Mouse (Mus musculus): ENCODE measurements around the gene Mrpl11. TPM values are rescaled to one million over a fixed set of nuclear protein-coding genes. Genes with fewer than 3 reads are reported as not detected.
"Not testable (repeated sequence)": the region's sequence is repeated elsewhere in the genome, so short reads cannot be mapped to it uniquely, and the experiment has no call there.

Mrpl11 gene
- polyA plus RNA-seq, 1 experiment from 2014 or later = 122 TPM

DNA sequence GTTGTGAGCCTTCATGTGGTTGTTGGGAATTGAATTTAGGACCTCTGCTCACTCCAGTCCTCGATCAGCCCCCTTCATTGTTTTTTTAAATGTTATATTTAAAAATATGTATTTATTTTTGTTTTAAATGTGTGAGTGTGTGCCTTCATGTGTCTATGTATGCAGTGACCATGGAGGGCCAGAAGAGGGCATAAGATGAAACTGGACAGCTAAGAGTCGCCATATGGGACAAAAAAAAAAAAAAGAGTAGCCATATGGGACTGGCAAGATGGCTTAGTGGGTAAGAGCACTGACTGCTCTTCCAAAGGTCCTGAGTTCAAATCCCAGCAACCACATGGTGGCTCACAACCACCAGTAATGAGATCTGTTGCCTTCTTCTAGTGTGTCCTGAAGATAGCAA is 41.7 kb downstream of the Mrpl11 start:
- 77% methylated on average over 2 of the region's 2 CpGs for WGBS
- not testable (repeated sequence) for DNase-seq; ATAC-seq (ENCODE audit: low FRiP score, low TSS enrichment)

GRCm38 (mm10) chr19:5004925-5005324 is 43.0 kb downstream of the Mrpl11 start:
- ATAC-seq (ENCODE audit: low FRiP score, low TSS enrichment) = no peak
- H3K4me2 ChIP-seq (ENCODE audit: low read length) = no peak overlapping the region
- H3K36me3 ChIP-seq (ENCODE audit: control insufficient read depth, insufficient read depth, low read length) = no peaks in the 10 kb centered on the region
- H3K4me3 ChIP-seq (replicated peaks; ENCODE audit: low read depth, low read length) = no peak overlapping the region
- no peak for DNase-seq
- no peaks in the 10 kb centered on the region for H3K9me3 ChIP-seq (ENCODE audit: control insufficient read depth, low read length)
- no peaks in the 10 kb centered on the region for H3K27me3 ChIP-seq (ENCODE audit: control insufficient read depth, insufficient read depth, low read length)
- H3K4me1 ChIP-seq (ENCODE audit: control insufficient read depth, insufficient read depth, low read length) = peaks cover 10% of the 10 kb centered on the region
- 68% methylated on average over 4 of the region's 4 CpGs for WGBS
- H3K9ac ChIP-seq (replicated peaks; ENCODE audit: low read length) = no peak overlapping the region
- no peak overlapping the region for H3K27ac ChIP-seq (replicated peaks; ENCODE audit: low read depth, low read length)

More for the DNA sequence above, 41.7 kb downstream of the Mrpl11 start:
- H3K4me2 ChIP-seq (ENCODE audit: low read length); H3K36me3 ChIP-seq (ENCODE audit: control insufficient read depth, insufficient read depth, low read length); H3K27me3 ChIP-seq (ENCODE audit: control insufficient read depth, insufficient read depth, low read length); H3K4me3 ChIP-seq (replicated peaks; ENCODE audit: low read depth, low read length); H3K9me3 ChIP-seq (ENCODE audit: control insufficient read depth, low read length); H3K9ac ChIP-seq (replicated peaks; ENCODE audit: low read length); H3K27ac ChIP-seq (replicated peaks; ENCODE audit: low read depth, low read length): not testable (repeated sequence)
- H3K4me1 ChIP-seq (ENCODE audit: control insufficient read depth, insufficient read depth, low read length) = peaks cover 14% of the 10 kb centered on the region

DNA sequence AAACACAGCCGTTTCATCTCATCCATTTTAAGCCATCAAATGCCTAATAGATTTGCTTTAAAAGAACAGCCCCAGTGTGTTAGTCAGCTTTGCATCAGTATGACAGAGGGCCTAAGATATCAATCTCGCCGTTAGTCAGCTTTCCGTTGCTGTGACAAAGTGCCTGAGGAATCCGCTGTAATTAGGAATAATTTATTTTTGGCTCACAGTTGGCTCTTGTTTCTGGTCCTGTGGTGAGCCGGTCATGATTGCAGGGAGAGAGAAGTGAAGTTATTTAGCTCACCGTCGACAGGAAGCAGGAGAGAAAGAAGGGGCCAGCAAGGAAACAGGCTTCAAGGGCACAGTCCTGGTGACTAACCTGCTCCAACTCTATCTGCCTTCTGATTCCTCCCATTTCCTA is 51.2 kb downstream of the Mrpl11 start:
- Histone ChIP-seq H3K9me3 (ENCODE audit: control insufficient read depth, low read length) (no peaks in the 10 kb centered on the region), H3K4me3 (replicated peaks; ENCODE audit: low read depth, low read length) (no peak overlapping the region), H3K4me1 (ENCODE audit: control insufficient read depth, insufficient read depth, low read length) (0 out of 2 replicates have a peak, but pooled peaks cover 2% of the 10 kb centered on the region), H3K27ac (replicated peaks; ENCODE audit: low read depth, low read length) (no peak overlapping the region), H3K36me3 (ENCODE audit: control insufficient read depth, insufficient read depth, low read length) (no peaks in the 10 kb centered on the region), H3K27me3 (ENCODE audit: control insufficient read depth, insufficient read depth, low read length) (no peaks in the 10 kb centered on the region), H3K4me2 (ENCODE audit: low read length) (no peak overlapping the region), H3K9ac (replicated peaks; ENCODE audit: low read length) (no peak overlapping the region)
- 83% methylated on average over 8 of the region's 8 CpGs for WGBS
- no peak for DNase-seq
- ATAC-seq (ENCODE audit: low FRiP score, low TSS enrichment) = no peak

GRCm38 (mm10) chr19:5014961-5015398 is 53.0 kb downstream of the Mrpl11 start:
- no peak overlapping the region for H3K9ac ChIP-seq (replicated peaks; ENCODE audit: low read length)
- no peak overlapping the region for H3K27ac ChIP-seq (replicated peaks; ENCODE audit: low read depth, low read length)
- H3K4me2 ChIP-seq (ENCODE audit: low read length) = no peak overlapping the region
- ATAC-seq (ENCODE audit: low FRiP score, low TSS enrichment) (no peak), DNase-seq (peak; percentile 71)
- no peaks in the 10 kb centered on the region for H3K36me3 ChIP-seq (ENCODE audit: control insufficient read depth, insufficient read depth, low read length)
- 0 out of 2 replicates have a peak, but pooled peaks cover 2% of the 10 kb centered on the region for H3K4me1 ChIP-seq (ENCODE audit: control insufficient read depth, insufficient read depth, low read length)
- no peaks in the 10 kb centered on the region for H3K27me3 ChIP-seq (ENCODE audit: control insufficient read depth, insufficient read depth, low read length)
- no peaks in the 10 kb centered on the region for H3K9me3 ChIP-seq (ENCODE audit: control insufficient read depth, low read length)
- 16% methylated on average over 8 of the region's 8 CpGs for WGBS
- H3K4me3 ChIP-seq (replicated peaks; ENCODE audit: low read depth, low read length) = no peak overlapping the region

DNA sequence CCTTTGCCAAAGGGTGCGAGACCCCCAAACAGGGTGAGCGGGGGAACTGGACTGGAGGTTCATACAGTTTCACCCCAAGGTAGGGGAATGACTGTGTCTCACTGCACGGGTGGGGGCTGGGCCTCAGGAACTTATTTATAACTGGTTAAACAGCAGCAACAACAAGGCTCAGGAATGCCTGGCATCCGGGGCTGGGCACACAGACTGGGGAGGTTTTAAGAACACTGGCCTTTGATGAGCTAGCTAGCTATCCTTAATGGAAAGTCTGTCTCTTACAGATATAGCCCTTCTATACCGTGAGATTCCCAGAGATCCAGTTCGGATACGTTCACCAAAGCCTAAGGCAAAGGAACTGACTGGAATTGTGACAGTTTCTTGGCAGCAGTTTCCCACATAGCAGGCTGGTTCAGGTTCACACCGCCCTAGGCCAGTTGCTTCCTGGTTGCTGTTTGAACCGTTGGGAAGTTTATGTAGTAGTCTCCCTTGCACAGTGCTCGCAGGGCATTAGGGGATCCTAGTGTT is 54.3 kb downstream of the Mrpl11 start:
- 51% methylated on average over 10 of the region's 10 CpGs for WGBS
- no peak for ATAC-seq (ENCODE audit: low FRiP score, low TSS enrichment)

More for the DNA sequence above, 54.3 kb downstream of the Mrpl11 start:
- Histone ChIP-seq H3K4me2 (ENCODE audit: low read length) (no peak overlapping the region), H3K9ac (replicated peaks; ENCODE audit: low read length) (no peak overlapping the region), H3K27me3 (ENCODE audit: control insufficient read depth, insufficient read depth, low read length) (no peaks in the 10 kb centered on the region), H3K27ac (replicated peaks; ENCODE audit: low read depth, low read length) (no peak overlapping the region), H3K36me3 (ENCODE audit: control insufficient read depth, insufficient read depth, low read length) (no peaks in the 10 kb centered on the region), H3K4me1 (ENCODE audit: control insufficient read depth, insufficient read depth, low read length) (0 out of 2 replicates have a peak, but pooled peaks cover 2% of the 10 kb centered on the region), H3K4me3 (replicated peaks; ENCODE audit: low read depth, low read length) (no peak overlapping the region), H3K9me3 (ENCODE audit: control insufficient read depth, low read length) (no peaks in the 10 kb centered on the region)
- no peak for DNase-seq

Other genes starting within 250 kb of the Mrpl11 start
- gene Rbm4b, start 205.7 kb upstream of the Mrpl11 start, polyA plus RNA-seq (2014; fragmentation: Nextera tagmentation; extraction: Ambion mirVana) = 176 and 190 TPM in 2 replicates
- 101 and 113 TPM in 2 replicates for gene Rbm4, start 168.2 kb upstream of the Mrpl11 start, polyA plus RNA-seq (2014; fragmentation: Nextera tagmentation; extraction: Ambion mirVana)
- gene Gm21992, start 150.5 kb upstream of the Mrpl11 start, polyA plus RNA-seq (2014; fragmentation: Nextera tagmentation; extraction: Ambion mirVana) = 12.7 and 14.4 TPM in 2 replicates
- gene Rbm14, start 150.5 kb upstream of the Mrpl11 start, polyA plus RNA-seq (2014; fragmentation: Nextera tagmentation; extraction: Ambion mirVana) = 62.0 and 68.9 TPM in 2 replicates
- gene Ccs, start 122.8 kb upstream of the Mrpl11 start, polyA plus RNA-seq (2014; fragmentation: Nextera tagmentation; extraction: Ambion mirVana) = 36.5 and 41.4 TPM in 2 replicates
- 0.49 and 0.63 TPM in 2 replicates for gene Ccdc87, start 122.8 kb upstream of the Mrpl11 start, polyA plus RNA-seq (2014; fragmentation: Nextera tagmentation; extraction: Ambion mirVana)
- gene Ctsf, start 107.0 kb upstream of the Mrpl11 start, polyA plus RNA-seq (2014; fragmentation: Nextera tagmentation; extraction: Ambion mirVana) = 57.3 and 63.7 TPM in 2 replicates
- 2.1 and 3.1 TPM in 2 replicates for gene Actn3, start 84.2 kb upstream of the Mrpl11 start, polyA plus RNA-seq (2014; fragmentation: Nextera tagmentation; extraction: Ambion mirVana)
- 18.2 and 19.4 TPM in 2 replicates for gene Zdhhc24, start 83.5 kb upstream of the Mrpl11 start, polyA plus RNA-seq (2014; fragmentation: Nextera tagmentation; extraction: Ambion mirVana)
- 8.9 and 17.9 TPM in 2 replicates for gene Bbs1, start 55.5 kb upstream of the Mrpl11 start, polyA plus RNA-seq (2014; fragmentation: Nextera tagmentation; extraction: Ambion mirVana)
- 102 and 103 TPM in 2 replicates for gene Dpp3, start 33.9 kb upstream of the Mrpl11 start, polyA plus RNA-seq (2014; fragmentation: Nextera tagmentation; extraction: Ambion mirVana)
- gene Peli3, start 19.0 kb upstream of the Mrpl11 start, polyA plus RNA-seq (2014; fragmentation: Nextera tagmentation; extraction: Ambion mirVana) = 10.7 and 12.2 TPM in 2 replicates
- gene Npas4, start 28.2 kb downstream of the Mrpl11 start, polyA plus RNA-seq (2014; fragmentation: Nextera tagmentation; extraction: Ambion mirVana) = 0.24 and 0.58 TPM in 2 replicates
- gene Slc29a2, start 61.7 kb downstream of the Mrpl11 start, polyA plus RNA-seq (2014; fragmentation: Nextera tagmentation; extraction: Ambion mirVana) = 6.2 and 8.7 TPM in 2 replicates
- 69.7 and 77.4 TPM in 2 replicates for gene B4gat1, start 76.7 kb downstream of the Mrpl11 start, polyA plus RNA-seq (2014; fragmentation: Nextera tagmentation; extraction: Ambion mirVana)
- 1.5 and 1.6 TPM in 2 replicates for gene AC124502.3, start 76.7 kb downstream of the Mrpl11 start, polyA plus RNA-seq (2014; fragmentation: Nextera tagmentation; extraction: Ambion mirVana)
- 32.0 and 39.0 TPM in 2 replicates for gene Brms1, start 79.2 kb downstream of the Mrpl11 start, polyA plus RNA-seq (2014; fragmentation: Nextera tagmentation; extraction: Ambion mirVana)
- 0.58 and 1.6 TPM in 2 replicates for gene Rin1, start 88.3 kb downstream of the Mrpl11 start, polyA plus RNA-seq (2014; fragmentation: Nextera tagmentation; extraction: Ambion mirVana)
- gene Cd248, start 105.9 kb downstream of the Mrpl11 start, polyA plus RNA-seq (2014; fragmentation: Nextera tagmentation; extraction: Ambion mirVana) = 6.2 and 20.4 TPM in 2 replicates
- 8.3 and 15.7 TPM in 2 replicates for gene Tmem151a, start 123.4 kb downstream of the Mrpl11 start, polyA plus RNA-seq (2014; fragmentation: Nextera tagmentation; extraction: Ambion mirVana)
- gene Yif1a, start 126.4 kb downstream of the Mrpl11 start, polyA plus RNA-seq (2014; fragmentation: Nextera tagmentation; extraction: Ambion mirVana) = 62.2 and 62.7 TPM in 2 replicates
- gene Cnih2, start 136.4 kb downstream of the Mrpl11 start, polyA plus RNA-seq (2014; fragmentation: Nextera tagmentation; extraction: Ambion mirVana) = 518 and 616 TPM in 2 replicates
- gene Rab1b, start 144.9 kb downstream of the Mrpl11 start, polyA plus RNA-seq (2014; fragmentation: Nextera tagmentation; extraction: Ambion mirVana) = 227 and 228 TPM in 2 replicates
- gene Klc2, start 156.4 kb downstream of the Mrpl11 start, polyA plus RNA-seq (2014; fragmentation: Nextera tagmentation; extraction: Ambion mirVana) = 52.5 and 59.0 TPM in 2 replicates